Mouse (Mus musculus): ENCODE measurements around the gene Bhlhe40. TPM values are rescaled to one million over a fixed set of nuclear protein-coding genes. Genes with fewer than 3 reads are reported as not detected.

Gene Bhlhe40
- polyA plus RNA-seq, 1 experiment from 2014 or later, result 23.8 TPM

GRCm38 (mm10) chr6:108658051-108658415 lies 2.4 kb upstream of the Bhlhe40 start:
- Histone ChIP-seq H3K4me3 (replicated peaks; ENCODE audit: low read depth, low read length) (peak overlapping the region; percentile 56; the same call in 1 of the 2 replicates), H3K27ac (peak overlapping the region; percentile 98), H3K9me3 (replicated peaks; ENCODE audit: low read length) (no peaks in the 10 kb centered on the region), H3K9ac (ENCODE audit: low read depth, low read length) (peak overlapping the region; percentile 71; the same call in 1 of the 2 replicates), H3K27me3 (ENCODE audit: insufficient read depth, low read length) (no peaks in the 10 kb centered on the region), H3K4me1 (replicated peaks; ENCODE audit: insufficient read depth, low read length) (peaks cover 15% of the 10 kb centered on the region), H3K36me3 (ENCODE audit: insufficient read depth, low read length) (no peaks in the 10 kb centered on the region), H3K4me2 (ENCODE audit: low read length) (peak overlapping the region; percentile 96)
- no peak for TF ChIP-seq CTCF (IDR thresholded peaks at IDR 0.05; ENCODE audit: low read depth)
- ATAC-seq (replicated peaks; ENCODE audit: low FRiP score, low read depth) (no peak), DNase-seq (ENCODE audit: low spot score) (peak; percentile 42)
- 46% methylated on average over 3 of the region's 3 CpGs for WGBS

GRCm38 (mm10) chr6:108658416-108659201 lies 1.8 kb upstream of the Bhlhe40 start:
- Histone ChIP-seq H3K4me2 (ENCODE audit: low read length) (peak overlapping the region; percentile 96), H3K36me3 (ENCODE audit: insufficient read depth, low read length) (no peaks in the 10 kb centered on the region), H3K4me1 (replicated peaks; ENCODE audit: insufficient read depth, low read length) (peaks cover 20% of the 10 kb centered on the region), H3K27ac (peak overlapping the region; percentile 98), H3K4me3 (replicated peaks; ENCODE audit: low read depth, low read length) (peak overlapping the region; percentile 56), H3K27me3 (ENCODE audit: insufficient read depth, low read length) (no peaks in the 10 kb centered on the region), H3K9ac (ENCODE audit: low read depth, low read length) (peak overlapping the region; percentile 71; the same call in 1 of the 2 replicates), H3K9me3 (replicated peaks; ENCODE audit: low read length) (no peaks in the 10 kb centered on the region)
- DNase-seq (ENCODE audit: low spot score) (peak; percentile 54), ATAC-seq (replicated peaks; ENCODE audit: low FRiP score, low read depth) (peak; percentile 1)
- no peak for TF ChIP-seq CTCF (IDR thresholded peaks at IDR 0.05; ENCODE audit: low read depth)
- WGBS, result 4% methylated on average over 31 of the region's 31 CpGs

GRCm38 (mm10) chr6:108659221-108659725 lies 1.2 kb upstream of the Bhlhe40 start:
- peaks cover 22% of the 10 kb centered on the region for H3K4me1 ChIP-seq (replicated peaks; ENCODE audit: insufficient read depth, low read length)
- peak; percentile 59 for TF ChIP-seq CTCF (IDR thresholded peaks at IDR 0.05; ENCODE audit: low read depth)
- ATAC-seq (replicated peaks; ENCODE audit: low FRiP score, low read depth) (peak; percentile 82), DNase-seq (ENCODE audit: low spot score) (peak; percentile 94)
- H3K4me2 ChIP-seq (ENCODE audit: low read length), result peak overlapping the region; percentile 96
- under 1% methylated on average over 37 of the region's 42 CpGs for WGBS
- H3K36me3 ChIP-seq (ENCODE audit: insufficient read depth, low read length), result peaks cover under 1% of the 10 kb centered on the region; the same call in 1 of the 2 replicates
- H3K4me3 ChIP-seq (replicated peaks; ENCODE audit: low read depth, low read length), result peak overlapping the region; percentile 56
- no peaks in the 10 kb centered on the region for H3K9me3 ChIP-seq (replicated peaks; ENCODE audit: low read length)
- peak overlapping the region; percentile 98 for H3K27ac ChIP-seq
- H3K9ac ChIP-seq (ENCODE audit: low read depth, low read length), result peak overlapping the region; percentile 71
- H3K27me3 ChIP-seq (ENCODE audit: insufficient read depth, low read length), result no peaks in the 10 kb centered on the region

- Histone ChIP-seq H3K27ac (peak overlapping the region; percentile 98), H3K36me3 (ENCODE audit: insufficient read depth, low read length) (peaks cover 5% of the 10 kb centered on the region; the same call in 1 of the 2 replicates), H3K9ac (ENCODE audit: low read depth, low read length) (peak overlapping the region; percentile 71), H3K4me2 (ENCODE audit: low read length) (peak overlapping the region; percentile 96), H3K4me1 (replicated peaks; ENCODE audit: insufficient read depth, low read length) (peaks cover 22% of the 10 kb centered on the region), H3K27me3 (ENCODE audit: insufficient read depth, low read length) (no peaks in the 10 kb centered on the region), H3K9me3 (replicated peaks; ENCODE audit: low read length) (no peaks in the 10 kb centered on the region), H3K4me3 (replicated peaks; ENCODE audit: low read depth, low read length) (peak overlapping the region; percentile 56)
- 0% methylated on average over 28 of the region's 35 CpGs for WGBS
- ATAC-seq (replicated peaks; ENCODE audit: low FRiP score, low read depth) (peak; percentile 82), DNase-seq (ENCODE audit: low spot score) (peak; percentile 95)
- no peak for TF ChIP-seq CTCF (IDR thresholded peaks at IDR 0.05; ENCODE audit: low read depth)
These were observed 663 bp upstream of the Bhlhe40 start for GRCm38 (mm10) chr6:108659726-108660205.

- Histone ChIP-seq H3K4me2 (ENCODE audit: low read length) (peak overlapping the region; percentile 96), H3K27ac (peak overlapping the region; percentile 98), H3K36me3 (ENCODE audit: insufficient read depth, low read length) (peaks cover 15% of the 10 kb centered on the region; the same call in 1 of the 2 replicates), H3K9me3 (replicated peaks; ENCODE audit: low read length) (no peaks in the 10 kb centered on the region), H3K4me1 (replicated peaks; ENCODE audit: insufficient read depth, low read length) (peaks cover 22% of the 10 kb centered on the region), H3K4me3 (replicated peaks; ENCODE audit: low read depth, low read length) (peak overlapping the region; percentile 56), H3K9ac (ENCODE audit: low read depth, low read length) (peak overlapping the region; percentile 71), H3K27me3 (ENCODE audit: insufficient read depth, low read length) (no peaks in the 10 kb centered on the region)
- peak; percentile 46 for DNase-seq (ENCODE audit: low spot score)
- no peak for TF ChIP-seq CTCF (IDR thresholded peaks at IDR 0.05; ENCODE audit: low read depth)
- WGBS, result under 1% methylated on average over 18 of the region's 18 CpGs
- ATAC-seq (replicated peaks; ENCODE audit: low FRiP score, low read depth), result 0 out of 2 replicates have a peak, but pooled peaks have one; percentile 0
These were observed 505 bp downstream of the Bhlhe40 start for GRCm38 (mm10) chr6:108660878-108661389.

- peak; percentile 97 for TF ChIP-seq CTCF (IDR thresholded peaks at IDR 0.05; ENCODE audit: low read depth)
- Histone ChIP-seq H3K4me2 (ENCODE audit: low read length) (peak overlapping the region; percentile 96), H3K4me3 (replicated peaks; ENCODE audit: low read depth, low read length) (peak overlapping the region; percentile 56), H3K4me1 (replicated peaks; ENCODE audit: insufficient read depth, low read length) (peaks cover 22% of the 10 kb centered on the region), H3K9me3 (replicated peaks; ENCODE audit: low read length) (no peaks in the 10 kb centered on the region), H3K27ac (peak overlapping the region; percentile 98), H3K27me3 (ENCODE audit: insufficient read depth, low read length) (no peaks in the 10 kb centered on the region), H3K36me3 (ENCODE audit: insufficient read depth, low read length) (peaks cover 15% of the 10 kb centered on the region; the same call in 1 of the 2 replicates), H3K9ac (ENCODE audit: low read depth, low read length) (peak overlapping the region; percentile 71)
- ATAC-seq (replicated peaks; ENCODE audit: low FRiP score, low read depth) (no peak), DNase-seq (ENCODE audit: low spot score) (peak; percentile 93)
- WGBS, result 2% methylated on average over 17 of the region's 17 CpGs
These were observed 983 bp downstream of the Bhlhe40 start for GRCm38 (mm10) chr6:108661412-108661811.

Data from kidney, postnatal 0 days (tissue).